Mouse (Mus musculus) myocyte (in vitro differentiated cells): Measurements from ENCODE around the gene Gas6.

Experiments used
- MYOD1 ChIP-seq, 3 experiments: IDR thresholded peaks; one replicate each; pipeline ENCODE4 v1.6.1; 2011; ENCODE audit warnings: control low read depth in 2 of 3, low read depth in 2 of 3, mild to moderate bottlenecking in 2 of 3, moderate library complexity in 1 of 3; ENCODE audit not compliant: insufficient read length in 2 of 3, control insufficient read depth in 1 of 3
- POLR2A ChIP-seq: IDR thresholded peaks from one replicate; pipeline ENCODE4 v1.6.1; 2011; ENCODE audit warnings: low read depth, mild to moderate bottlenecking, control low read depth, moderate library complexity; ENCODE audit not compliant: insufficient read length

- no peak for TF ChIP-seq MYOD1 (IDR thresholded peaks at IDR 0.05; ENCODE audit: control insufficient read depth in 1 of 3, insufficient read length in 2 of 3, low read depth in 2 of 3)
- TF ChIP-seq POLR2A = no peak
These were observed 27.1 kb upstream of the Gas6 start for GRCm38 (mm10) chr8:13521392-13521791.
